Mouse (Mus musculus) fibroblast of lung, adult 2 months (primary cell): Measurements from ENCODE around the gene Sestd1.

ENCODE experiments used
- DNase-seq: peaks from one replicate; pipeline ENCODE4 v3.0.0-alpha.2; 2011; ENCODE audit warnings: low read depth

Gene Sestd1

GRCm38 (mm10) chr2:77206951-77207350 lies 73.4 kb downstream of the Sestd1 start:
- DNase-seq, result no peak

- DNase-seq, result no peak
Measured at GRCm38 (mm10) chr2:77203916-77204315, 76.5 kb downstream of the Sestd1 start.

DNA sequence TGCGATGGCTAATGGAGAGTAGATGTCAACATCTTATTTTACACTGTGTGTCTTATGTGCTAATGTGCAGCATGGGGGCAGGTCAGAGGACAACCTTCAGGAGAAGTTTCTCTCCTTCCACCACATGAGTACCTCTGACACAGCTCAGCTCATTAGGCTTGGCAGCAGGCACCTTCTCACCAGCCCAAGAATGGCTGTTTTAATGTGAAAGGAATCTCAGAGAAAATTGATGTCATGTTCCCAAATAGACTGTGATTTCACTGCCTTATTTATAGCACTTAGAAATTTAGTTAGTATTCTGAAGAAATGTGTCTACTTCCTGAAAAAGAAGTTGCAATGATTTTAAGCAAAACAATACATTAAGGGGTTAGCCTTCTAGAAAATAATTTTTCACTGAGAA lies 78.5 kb downstream of the Sestd1 start:
- DNase-seq, result no peak

DNA sequence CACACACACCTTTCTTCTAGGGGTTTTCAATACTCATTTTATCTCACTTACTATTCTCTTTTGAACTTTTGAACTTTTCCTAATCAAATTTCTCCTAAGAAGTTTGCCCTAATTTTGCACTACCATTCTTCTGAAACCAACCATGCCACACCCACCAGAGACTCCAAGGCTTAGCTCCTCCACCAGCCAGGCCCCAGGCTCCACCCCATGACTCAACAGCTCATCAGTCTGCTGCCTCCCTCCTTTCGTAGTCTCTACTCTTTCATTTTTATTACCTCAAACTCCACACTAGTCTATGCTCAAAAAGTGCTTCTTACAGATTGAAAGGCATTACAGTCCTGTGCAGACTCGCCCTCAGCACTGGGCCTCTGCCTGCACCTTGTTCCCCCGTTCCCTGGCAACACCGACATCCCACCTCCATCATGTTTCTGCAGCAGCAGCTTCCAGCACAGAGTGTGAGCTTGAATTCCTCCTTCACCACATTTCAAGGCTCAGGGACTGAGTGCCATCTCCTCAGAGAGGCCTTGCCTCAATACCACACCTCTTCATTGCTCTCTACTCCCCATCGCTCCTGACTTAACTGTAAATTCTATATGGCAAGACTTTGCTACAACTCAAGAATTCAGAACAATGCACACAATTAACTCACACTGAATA lies 79.3 kb downstream of the Sestd1 start:
- no peak for DNase-seq

DNA sequence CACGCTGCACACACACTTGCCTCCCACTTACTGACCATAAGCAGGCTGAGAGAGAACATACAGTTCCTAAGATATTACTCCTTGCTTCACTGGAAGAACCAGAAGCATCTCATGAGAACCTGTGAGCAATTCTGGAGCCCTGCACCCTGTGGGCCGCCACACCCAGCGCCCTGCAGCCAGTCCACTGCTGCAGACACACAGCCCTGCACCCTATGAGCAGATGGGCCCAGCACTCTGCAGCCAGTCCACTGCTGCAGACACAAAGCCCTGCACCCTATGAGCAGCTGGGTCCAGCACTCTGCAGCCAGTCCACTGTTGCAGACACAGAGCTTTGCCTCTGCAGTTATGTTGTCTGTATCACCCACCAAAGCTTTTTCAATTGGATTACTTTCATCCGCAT lies 80.0 kb downstream of the Sestd1 start:
- no peak for DNase-seq

DNA sequence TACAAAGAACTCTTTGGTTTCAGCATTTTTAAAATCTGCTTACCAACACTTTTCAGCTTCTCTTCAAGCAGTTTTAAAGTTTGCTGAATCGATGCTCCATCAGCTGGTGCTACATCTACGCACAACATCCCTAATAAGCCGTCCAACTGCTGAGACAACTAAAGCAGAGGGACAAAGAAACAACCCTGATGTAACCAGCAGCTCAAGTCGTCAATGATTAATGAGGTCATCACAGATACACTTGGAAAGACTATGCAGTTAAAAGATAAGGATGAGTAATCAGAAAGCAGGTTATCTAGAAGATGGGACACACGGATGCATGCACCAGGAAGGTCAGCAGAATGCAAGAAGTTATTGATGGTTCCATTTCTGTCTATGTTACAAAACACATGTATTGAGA lies 82.1 kb downstream of the Sestd1 start:
- no peak for DNase-seq

- DNase-seq, result no peak
Measured at GRCm38 (mm10) chr2:77196819-77197218, 83.6 kb downstream of the Sestd1 start.

DNA sequence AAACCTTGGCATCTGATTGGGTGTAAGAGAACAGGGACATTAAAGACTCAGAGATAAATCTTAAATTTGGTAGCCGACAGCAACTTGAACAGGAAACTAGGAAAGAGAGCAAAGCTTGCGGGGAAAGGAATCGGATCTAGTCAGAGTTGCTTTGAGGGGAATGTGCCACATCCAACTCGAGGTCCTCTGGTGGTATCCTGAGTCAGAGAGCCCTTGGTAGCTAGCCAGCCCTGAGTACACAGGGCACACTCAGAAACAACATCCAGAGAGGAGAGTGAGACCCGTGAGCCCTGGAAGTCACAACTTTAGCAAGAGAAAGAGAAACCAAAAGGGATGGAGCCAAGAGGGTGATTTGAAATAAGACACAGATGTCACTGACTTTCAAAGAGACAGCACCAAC lies 85.3 kb downstream of the Sestd1 start:
- no peak for DNase-seq

GRCm38 (mm10) chr2:77191811-77192210 lies 88.6 kb downstream of the Sestd1 start:
- no peak for DNase-seq

DNA sequence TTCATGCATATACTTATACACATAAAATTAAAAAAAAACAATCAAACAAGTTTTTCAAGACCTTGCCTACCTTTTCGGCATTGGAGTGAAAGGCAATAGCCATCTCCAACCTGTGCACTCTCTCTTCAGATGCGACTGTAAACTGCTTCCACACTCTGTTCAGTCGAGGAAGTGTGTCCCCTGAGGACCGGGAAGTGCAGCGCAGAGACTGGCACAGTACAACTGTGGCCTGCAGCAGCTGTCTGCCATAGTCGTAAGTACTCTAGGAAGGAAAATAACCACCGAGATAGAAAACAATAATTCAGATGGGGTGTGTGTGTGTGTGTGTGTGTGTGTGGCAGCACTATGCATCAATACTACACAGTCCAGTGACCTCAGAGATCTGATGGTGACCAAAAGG lies 89.5 kb downstream of the Sestd1 start:
- DNase-seq, result no peak

- no peak for DNase-seq
Measured at GRCm38 (mm10) chr2:77190301-77190700, 90.1 kb downstream of the Sestd1 start.

DNA sequence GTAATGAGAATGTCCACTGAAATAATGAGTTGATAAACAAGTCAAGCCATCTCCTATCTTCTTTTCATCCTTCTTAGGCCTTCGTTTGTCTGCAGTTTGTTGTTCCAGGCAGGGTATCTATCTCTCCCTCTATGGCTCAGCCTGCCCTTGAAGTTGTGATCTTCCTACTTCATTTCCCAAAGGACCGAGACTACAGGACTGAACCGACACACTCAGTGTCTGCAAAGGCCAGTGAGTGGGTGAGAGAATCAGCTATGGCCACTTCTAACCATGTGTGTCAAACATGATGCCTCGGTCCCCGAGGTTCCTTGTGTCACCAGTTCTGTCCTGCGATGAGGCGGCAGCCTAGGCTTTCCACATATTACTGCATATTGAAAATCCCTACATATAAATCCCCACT lies 90.7 kb downstream of the Sestd1 start:
- no peak for DNase-seq

DNA sequence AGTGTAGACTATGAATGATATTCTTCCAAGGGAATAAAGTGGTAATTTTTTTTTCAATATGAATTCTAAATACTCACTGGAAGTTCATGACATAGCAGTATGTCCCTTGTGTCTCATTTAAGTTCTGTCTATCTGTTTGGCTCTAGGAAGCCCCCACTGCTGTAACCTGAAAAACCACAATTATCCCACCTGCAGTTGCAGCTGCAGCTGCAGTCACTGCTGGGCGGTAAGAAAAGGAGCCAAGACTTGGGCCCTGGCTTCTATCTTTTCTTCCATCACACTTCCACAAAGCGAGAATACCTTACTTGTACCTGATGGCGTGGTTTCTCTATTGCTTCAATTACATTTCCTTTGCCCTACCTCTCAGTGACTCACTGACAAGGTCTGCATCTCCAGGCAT lies 92.9 kb downstream of the Sestd1 start:
- DNase-seq, result no peak

GRCm38 (mm10) chr2:77186912-77187311 lies 93.5 kb downstream of the Sestd1 start:
- DNase-seq, result no peak

- no peak for DNase-seq
Measured at GRCm38 (mm10) chr2:77184049-77184571, 96.3 kb downstream of the Sestd1 start.

DNA sequence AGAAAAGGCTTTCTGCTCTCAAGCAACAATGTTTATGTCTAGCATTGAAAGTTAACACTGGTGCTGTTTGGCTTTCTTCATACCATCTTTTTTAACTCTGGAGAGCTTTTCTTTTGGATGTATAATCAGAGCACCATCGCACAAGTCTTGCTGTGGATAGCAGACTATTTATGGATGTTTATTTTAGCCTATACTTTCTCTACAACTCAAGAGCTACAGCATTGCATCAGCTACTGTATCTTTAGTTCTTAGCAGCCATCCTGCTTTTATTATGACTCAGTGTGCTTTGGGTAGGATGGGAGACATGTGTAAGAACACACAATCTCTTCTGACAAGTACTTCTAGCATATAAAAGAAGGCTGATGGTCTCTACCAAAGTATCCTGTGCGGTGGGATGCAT lies 96.7 kb downstream of the Sestd1 start:
- no peak for DNase-seq

- DNase-seq, result no peak
Measured at GRCm38 (mm10) chr2:77182996-77183380, 97.4 kb downstream of the Sestd1 start.

DNA sequence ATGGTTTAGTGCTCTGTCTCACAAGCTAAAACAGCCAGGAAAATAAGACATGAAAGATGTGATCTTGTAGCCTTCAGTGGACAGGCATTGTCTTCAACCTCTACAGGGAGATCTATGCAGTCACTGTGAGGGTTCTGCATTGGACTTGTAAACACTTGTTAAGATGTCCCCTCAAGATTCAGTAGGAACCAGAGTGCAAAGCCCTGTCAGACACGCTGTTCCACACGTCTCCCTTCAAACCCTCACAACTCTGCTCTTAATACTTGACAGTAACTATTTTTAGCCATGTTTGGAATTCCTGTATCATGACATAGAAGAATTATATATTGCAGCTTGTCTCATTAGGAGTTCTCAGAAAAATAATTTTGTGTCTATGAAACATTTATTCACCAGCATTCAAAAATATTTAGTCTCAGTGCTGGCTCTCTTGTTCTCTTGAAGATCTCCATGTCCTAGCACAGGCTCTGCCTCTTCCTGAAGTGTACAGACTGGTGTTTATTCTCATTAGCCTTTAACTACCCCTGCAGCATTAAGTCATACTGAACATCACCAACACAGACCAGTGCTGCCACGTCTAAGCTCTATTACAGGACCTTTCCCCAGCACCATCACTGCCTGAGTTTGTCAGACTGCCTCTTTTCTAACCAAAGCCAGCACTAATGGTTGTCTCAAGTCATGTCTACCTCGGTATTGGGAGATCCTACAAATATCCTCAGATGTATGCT lies 98.0 kb downstream of the Sestd1 start:
- no peak for DNase-seq

DNA sequence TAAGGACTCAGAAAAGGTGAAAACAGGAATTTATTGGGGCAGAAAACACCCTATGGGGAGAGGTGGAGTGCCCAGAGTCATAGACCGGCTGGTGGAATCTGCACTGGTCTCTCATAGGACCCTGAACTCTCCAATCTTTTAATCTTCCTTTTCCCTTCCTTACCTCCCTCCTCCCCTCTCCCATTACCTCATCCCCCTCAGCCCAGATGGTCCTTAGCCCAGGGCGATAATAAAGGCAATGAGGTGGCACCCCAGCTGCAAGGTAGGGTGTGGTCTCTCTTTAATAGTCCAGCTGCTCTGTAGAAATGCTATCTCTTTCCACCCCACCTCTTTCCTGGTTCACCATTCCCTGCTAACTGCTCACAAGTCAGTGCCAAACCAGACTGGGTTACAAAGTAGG lies 102.9 kb downstream of the Sestd1 start:
- no peak for DNase-seq

GRCm38 (mm10) chr2:77176413-77176812 lies 104.0 kb downstream of the Sestd1 start:
- no peak for DNase-seq

- DNase-seq, result no peak
Measured at GRCm38 (mm10) chr2:77175411-77175810, 105.0 kb downstream of the Sestd1 start.

- DNase-seq, result no peak
Measured at GRCm38 (mm10) chr2:77174313-77174712, 106.1 kb downstream of the Sestd1 start.

GRCm38 (mm10) chr2:77173821-77174220 lies 106.6 kb downstream of the Sestd1 start:
- DNase-seq, result no peak

GRCm38 (mm10) chr2:77173366-77173765 lies 107.0 kb downstream of the Sestd1 start:
- DNase-seq, result no peak
